Mouse (Mus musculus): ENCODE measurements around the gene Ankle2.

DNA sequence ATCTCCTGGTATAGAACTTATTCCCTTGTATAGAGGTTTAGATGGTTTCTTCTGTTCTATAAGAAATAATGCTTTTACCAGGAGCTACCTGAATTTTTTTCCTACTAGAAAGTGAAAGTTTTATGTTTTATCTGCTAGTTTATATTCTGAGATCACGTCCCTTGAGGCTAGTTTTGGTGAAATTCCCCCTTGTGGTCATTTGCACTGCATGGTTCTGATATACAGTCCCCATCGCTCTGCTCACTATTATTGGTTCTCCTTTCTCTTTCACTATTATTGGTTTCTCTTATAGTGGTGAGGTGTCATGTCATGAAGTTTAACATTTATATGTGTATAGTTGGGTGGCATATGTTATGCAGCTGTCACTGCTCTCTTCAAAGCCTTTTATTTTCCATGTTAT is 69.8 kb downstream of the Ankle2 start:
- TF ChIP-seq EP300 (IDR thresholded peaks at IDR 0.05; ENCODE audit: low read depth) (no peak), CTCF (IDR thresholded peaks at IDR 0.05; ENCODE audit: low read depth) (no peak)

All from liver, embryonic 14.5 days (tissue).